Mouse (Mus musculus) lung, postnatal 0 days (tissue): ENCODE measurements around the gene Rmi2.

Experiments used
- CTCF ChIP-seq: IDR thresholded peaks from 2 replicates; pipeline ENCODE4 v1.5.1; 2016; ENCODE audit warnings: antibody characterized with exemption, mild to moderate bottlenecking
- EP300 ChIP-seq: IDR thresholded peaks from 2 replicates; pipeline ENCODE4 v1.6.1; 2016; ENCODE audit warnings: antibody characterized with exemption, mild to moderate bottlenecking, control low read depth

- TF ChIP-seq EP300, result no peak
- no peak for TF ChIP-seq CTCF
Observed at GRCm38 (mm10) chr16:10828461-10828805, 6.4 kb upstream of the Rmi2 start.
